Mouse (Mus musculus): ENCODE measurements around the gene Maea. TPM values are rescaled to one million over a fixed set of nuclear protein-coding genes. Genes with fewer than 3 reads are reported as not detected.

The Maea gene
- 116 and 118 TPM in 2 replicates for polyA plus RNA-seq (2015; fragmentation: Nextera tagmentation; extraction: Ambion mirVana)

DNA sequence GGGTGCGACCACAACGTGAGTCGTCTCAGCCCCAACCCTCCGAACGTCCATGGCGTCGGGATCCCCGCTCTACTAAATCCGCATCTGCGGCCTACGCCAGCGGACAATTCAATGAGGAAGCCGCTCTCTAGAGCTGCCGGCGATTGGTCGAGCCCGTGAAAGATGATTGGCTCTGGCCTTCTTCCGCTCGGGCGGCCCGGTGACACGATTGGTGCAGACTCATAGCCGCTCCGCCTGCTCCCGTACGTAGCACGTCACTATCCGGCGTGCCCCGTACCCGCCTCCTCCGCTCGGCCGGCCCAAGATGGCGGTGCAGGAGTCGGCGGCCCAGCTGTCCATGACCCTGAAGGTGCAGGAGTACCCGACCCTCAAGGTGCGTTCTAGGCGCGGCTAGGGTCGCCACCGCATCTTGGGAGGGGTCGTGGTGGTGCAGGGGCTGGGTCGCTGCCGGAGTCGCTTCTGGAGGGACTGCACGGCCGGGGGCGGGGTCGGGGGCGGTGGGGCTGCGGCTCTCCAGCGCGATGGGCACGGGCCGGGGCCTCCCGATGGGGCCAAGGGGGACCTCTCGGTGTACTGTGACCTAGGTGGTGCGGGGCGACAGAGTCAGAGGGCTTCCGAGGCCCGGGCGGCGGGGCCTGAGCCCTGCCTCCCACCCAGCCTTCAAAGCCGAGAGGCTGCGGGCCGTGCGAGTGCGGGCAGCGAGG lies at the start of gene Maea:
Gene Maea (plus strand): TSS at position 237 of the 704 bp plus-strand sequence.
- Histone ChIP-seq H3K9ac (peak within 1 kb of the TSS; percentile 95), H3K27me3 (no peaks in the 10 kb centered on the region), H3K9me3 (replicated peaks) (no peaks in the 10 kb centered on the region), H3K4me2 (replicated peaks) (peak within 1 kb of the TSS; percentile 67), H3K27ac (replicated peaks) (peak within 1 kb of the TSS; percentile 80), H3K4me1 (peaks cover 24% of the 10 kb centered on the region), H3K4me3 (replicated peaks) (peak within 1 kb of the TSS; percentile 100), H3K36me3 (peaks cover 13% of the 10 kb centered on the region; the same call in 1 of the 2 replicates)
- under 1% methylated on average over 71 of the region's 71 CpGs for WGBS
- peak; percentile 100 for ATAC-seq (ENCODE audit: insufficient number of reproducible peaks, low FRiP score, low TSS enrichment, low read depth)

DNA sequence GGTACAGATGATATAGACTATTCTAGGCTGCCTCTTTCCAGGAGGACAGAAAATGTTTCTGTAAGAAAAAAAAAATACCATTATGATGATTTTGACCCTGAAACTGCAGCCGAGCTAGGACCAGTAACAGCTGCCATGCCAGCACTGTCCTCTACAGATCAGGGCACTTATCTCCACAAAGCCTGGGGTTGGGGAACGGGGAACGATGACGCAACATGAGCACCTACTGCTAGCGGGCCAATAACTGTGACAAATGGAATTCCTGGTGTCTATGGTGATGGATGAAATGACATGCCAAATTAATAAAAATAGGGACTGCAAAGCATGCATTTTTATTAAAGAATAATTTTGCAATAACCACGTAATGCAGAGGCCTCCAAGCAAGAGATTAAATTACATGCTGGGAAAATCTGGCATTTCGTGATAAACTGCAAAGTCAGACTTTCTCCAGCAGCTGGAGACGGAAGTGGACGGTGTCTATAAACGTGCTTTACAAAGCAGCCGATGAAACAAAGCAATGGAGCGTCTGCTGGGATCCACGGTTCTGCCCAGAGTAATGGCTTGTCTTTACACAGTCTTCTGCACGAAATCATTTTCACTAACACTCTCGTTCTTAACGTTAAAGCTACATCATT lies 41.4 kb upstream of the Maea start:
- Histone ChIP-seq H3K27ac (replicated peaks) (no peak overlapping the region), H3K36me3 (no peaks in the 10 kb centered on the region), H3K4me2 (replicated peaks) (no peak overlapping the region), H3K27me3 (no peaks in the 10 kb centered on the region), H3K4me3 (replicated peaks) (no peak overlapping the region), H3K9me3 (replicated peaks) (no peaks in the 10 kb centered on the region), H3K9ac (no peak overlapping the region), H3K4me1 (no peaks in the 10 kb centered on the region)
- ATAC-seq (ENCODE audit: insufficient number of reproducible peaks, low FRiP score, low TSS enrichment, low read depth) = no peak
- WGBS = 40% methylated on average over 16 of the region's 16 CpGs

DNA sequence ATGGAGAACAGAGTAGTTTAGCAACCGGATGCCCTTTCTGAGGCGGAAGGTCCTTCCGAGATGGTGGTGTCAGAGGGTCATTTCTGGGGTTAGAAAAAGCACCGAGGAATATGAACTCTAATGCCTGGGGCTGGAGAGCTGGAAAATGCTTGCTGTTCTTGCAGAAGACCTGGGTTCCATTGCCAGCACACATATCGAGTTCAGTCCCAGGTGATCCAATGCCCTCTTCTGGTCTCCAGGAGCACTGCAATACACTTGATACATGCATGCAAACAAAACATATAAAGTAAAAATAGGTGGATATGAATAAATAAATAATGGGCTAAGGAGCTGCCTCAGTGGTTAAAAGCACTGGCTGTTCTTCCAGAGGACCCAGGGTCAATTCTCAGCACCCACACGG lies 38.1 kb upstream of the Maea start:
- WGBS = 62% methylated on average over 6 of the region's 6 CpGs
- no peak for ATAC-seq (ENCODE audit: insufficient number of reproducible peaks, low FRiP score, low TSS enrichment, low read depth)
- Histone ChIP-seq H3K9me3 (replicated peaks) (no peaks in the 10 kb centered on the region), H3K9ac (no peak overlapping the region), H3K4me3 (replicated peaks) (no peak overlapping the region), H3K4me2 (replicated peaks) (no peak overlapping the region), H3K27ac (replicated peaks) (no peak overlapping the region), H3K4me1 (no peaks in the 10 kb centered on the region), H3K27me3 (no peaks in the 10 kb centered on the region), H3K36me3 (no peaks in the 10 kb centered on the region)

DNA sequence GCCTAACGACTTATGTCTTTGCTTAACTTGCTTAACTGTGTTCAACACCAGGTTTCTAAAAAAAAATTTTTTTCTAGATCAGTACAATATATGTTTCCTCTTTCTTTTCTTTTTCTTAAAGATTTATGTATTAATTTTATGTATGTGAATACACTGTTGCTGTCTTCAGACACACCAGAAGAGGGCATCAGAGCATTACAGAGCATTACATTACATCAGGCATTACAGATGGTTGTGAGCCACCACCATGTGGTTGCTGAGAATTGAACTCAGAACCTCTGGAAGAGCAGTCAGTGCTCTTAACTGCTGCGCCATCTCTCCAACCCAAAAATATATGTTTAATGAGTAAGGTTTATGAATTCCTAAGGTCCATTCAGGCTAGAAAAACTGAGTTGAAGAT lies 33.5 kb upstream of the Maea start:
- ATAC-seq (ENCODE audit: insufficient number of reproducible peaks, low FRiP score, low TSS enrichment, low read depth) = no peak
- no peaks in the 10 kb centered on the region for H3K9me3 ChIP-seq (replicated peaks)
- H3K27ac ChIP-seq (replicated peaks) = no peak overlapping the region
- no peaks in the 10 kb centered on the region for H3K36me3 ChIP-seq
- no peaks in the 10 kb centered on the region for H3K27me3 ChIP-seq
- no peak overlapping the region for H3K4me3 ChIP-seq (replicated peaks)
- no peaks in the 10 kb centered on the region for H3K4me1 ChIP-seq
- no peak overlapping the region for H3K9ac ChIP-seq
- 87% methylated on average over 2 of the region's 2 CpGs for WGBS
- H3K4me2 ChIP-seq (replicated peaks) = no peak overlapping the region

DNA sequence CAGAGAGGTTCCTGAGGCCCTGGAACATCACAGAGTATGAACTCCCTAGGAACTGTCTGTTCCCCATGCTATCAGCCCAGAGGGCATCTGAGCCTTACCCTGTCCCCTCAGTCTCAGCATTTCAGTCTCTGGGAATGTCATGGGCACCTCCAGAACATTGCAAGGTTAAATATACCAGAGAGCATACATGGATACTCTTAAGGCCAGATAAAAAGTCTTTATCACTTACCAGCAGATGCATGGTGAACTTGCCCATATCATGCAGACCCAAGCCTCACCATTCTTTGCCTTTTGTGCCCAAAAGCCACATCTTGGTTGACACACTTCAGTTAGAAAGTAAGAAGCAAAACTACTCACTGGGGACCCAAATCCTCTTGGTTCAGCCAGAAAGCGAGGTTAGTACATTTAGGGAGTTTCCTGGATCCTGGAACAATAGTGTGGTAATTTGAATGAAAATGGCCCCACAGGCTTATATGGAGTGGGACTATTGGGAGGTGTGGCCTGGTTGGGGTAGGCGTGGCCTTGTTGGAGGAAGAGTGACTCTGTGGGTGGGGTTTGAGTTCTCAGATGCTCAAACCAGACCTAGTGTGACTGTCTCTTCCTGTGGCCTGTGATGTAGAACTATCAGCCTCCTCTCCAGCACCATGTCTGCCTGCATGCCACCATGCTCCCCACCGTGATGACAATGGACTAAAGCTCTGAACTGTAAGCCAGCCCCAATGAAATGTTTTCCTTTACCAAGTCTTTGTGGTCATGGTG lies 24.4 kb upstream of the Maea start:
- H3K4me3 ChIP-seq (replicated peaks) = no peak overlapping the region
- no peak overlapping the region for H3K9ac ChIP-seq
- H3K27me3 ChIP-seq = no peaks in the 10 kb centered on the region
- no peaks in the 10 kb centered on the region for H3K9me3 ChIP-seq (replicated peaks)
- 63% methylated on average over 3 of the region's 3 CpGs for WGBS
- no peak overlapping the region for H3K4me2 ChIP-seq (replicated peaks)
- H3K4me1 ChIP-seq = no peaks in the 10 kb centered on the region
- no peak for ATAC-seq (ENCODE audit: insufficient number of reproducible peaks, low FRiP score, low TSS enrichment, low read depth)
- no peak overlapping the region for H3K27ac ChIP-seq (replicated peaks)
- no peaks in the 10 kb centered on the region for H3K36me3 ChIP-seq

DNA sequence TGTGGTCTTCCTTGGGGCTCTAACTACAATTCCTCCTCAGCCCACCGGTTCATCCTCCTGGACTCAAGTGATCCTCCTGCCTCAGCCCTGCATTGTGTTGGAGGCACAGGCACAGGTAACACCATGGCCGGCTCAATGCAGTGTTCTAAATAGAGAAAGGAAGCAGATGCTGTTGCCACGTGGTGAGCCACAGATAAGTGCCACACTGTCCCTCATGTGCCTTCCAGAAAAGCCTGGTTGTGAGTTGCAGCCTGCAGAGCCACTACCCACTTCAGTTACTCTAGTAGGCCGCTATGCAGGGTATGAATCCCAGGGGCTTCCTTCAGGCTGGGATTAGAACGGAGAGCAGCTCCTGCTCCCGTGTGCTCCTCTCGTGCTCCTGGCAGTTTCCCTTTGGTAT lies 23.1 kb upstream of the Maea start:
- no peak overlapping the region for H3K9ac ChIP-seq
- WGBS = 74% methylated on average over 7 of the region's 7 CpGs
- ATAC-seq (ENCODE audit: insufficient number of reproducible peaks, low FRiP score, low TSS enrichment, low read depth) = no peak
- no peak overlapping the region for H3K4me2 ChIP-seq (replicated peaks)
- no peaks in the 10 kb centered on the region for H3K9me3 ChIP-seq (replicated peaks)
- H3K4me1 ChIP-seq = no peaks in the 10 kb centered on the region
- no peak overlapping the region for H3K4me3 ChIP-seq (replicated peaks)
- H3K36me3 ChIP-seq = no peaks in the 10 kb centered on the region
- H3K27ac ChIP-seq (replicated peaks) = no peak overlapping the region
- no peaks in the 10 kb centered on the region for H3K27me3 ChIP-seq

DNA sequence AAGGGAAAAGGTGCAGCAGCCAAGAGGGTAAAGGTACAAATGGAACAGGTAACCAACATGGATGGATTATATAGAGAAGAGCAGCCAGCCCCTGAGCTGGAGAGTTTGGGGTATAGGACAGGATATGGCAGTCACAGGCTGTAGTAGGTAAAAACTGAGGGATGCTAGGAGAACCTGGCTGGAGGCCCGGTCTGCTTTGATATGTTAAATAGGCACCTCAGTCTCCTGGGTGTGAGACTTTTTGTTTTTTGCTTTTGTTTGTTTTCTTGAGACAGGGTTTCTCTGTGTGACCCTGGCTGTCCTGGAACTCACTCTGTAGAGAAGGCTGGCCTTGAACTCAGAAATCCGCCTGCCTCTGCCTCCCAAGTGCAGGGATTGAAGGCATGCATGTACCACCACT lies 10.8 kb upstream of the Maea start:
- H3K36me3 ChIP-seq = no peaks in the 10 kb centered on the region
- no peak overlapping the region for H3K27ac ChIP-seq (replicated peaks)
- no peaks in the 10 kb centered on the region for H3K27me3 ChIP-seq
- no peak overlapping the region for H3K9ac ChIP-seq
- H3K9me3 ChIP-seq (replicated peaks) = no peaks in the 10 kb centered on the region
- H3K4me1 ChIP-seq = no peaks in the 10 kb centered on the region
- no peak overlapping the region for H3K4me2 ChIP-seq (replicated peaks)
- WGBS = 66% methylated on average over 2 of the region's 2 CpGs
- no peak for ATAC-seq (ENCODE audit: insufficient number of reproducible peaks, low FRiP score, low TSS enrichment, low read depth)
- no peak overlapping the region for H3K4me3 ChIP-seq (replicated peaks)

DNA sequence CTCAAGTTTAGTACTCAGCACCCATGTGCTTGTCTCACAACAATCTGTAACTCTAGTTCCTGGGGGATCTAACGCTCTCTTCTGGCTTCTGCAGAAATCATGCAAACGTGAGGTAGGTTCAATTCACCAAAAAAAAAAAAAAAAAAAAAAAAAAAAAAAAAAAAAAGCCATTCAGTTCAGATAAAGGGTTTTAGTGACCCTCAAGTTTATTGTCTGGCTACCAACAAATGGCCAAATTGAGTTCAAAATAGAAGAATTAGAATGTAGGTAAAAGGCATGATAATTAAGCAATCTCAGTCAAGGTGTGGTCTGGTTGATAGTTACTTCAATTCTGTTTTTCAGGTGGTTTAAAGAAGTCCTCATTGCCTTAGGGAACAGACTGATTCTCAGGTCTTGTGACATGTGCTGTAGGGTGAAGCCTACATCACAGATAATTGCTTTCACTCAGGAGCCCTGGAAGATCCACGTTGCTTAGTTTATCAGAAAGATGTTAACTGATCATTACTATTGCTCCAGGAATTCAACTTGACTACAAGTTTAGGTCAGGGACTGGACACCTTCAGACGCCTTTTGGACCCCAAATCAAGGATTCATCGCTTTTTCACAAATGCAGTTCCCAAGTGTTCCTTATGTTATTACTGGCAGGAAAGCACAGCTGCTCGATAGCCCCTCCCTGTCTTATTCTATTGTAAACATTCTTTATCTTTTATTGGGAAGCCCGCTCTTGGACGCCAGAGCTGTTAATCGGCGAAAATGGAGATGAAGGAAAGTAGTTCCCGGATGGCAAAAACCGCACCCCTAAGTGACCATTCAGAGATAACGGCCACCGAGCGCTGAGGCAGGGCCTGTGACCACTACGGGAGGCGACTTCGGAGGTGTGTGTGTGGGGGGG lies 682 bp upstream of the Maea start:
- Histone ChIP-seq H3K4me1 (peaks cover 24% of the 10 kb centered on the region), H3K9me3 (replicated peaks) (no peaks in the 10 kb centered on the region), H3K9ac (peak overlapping the region; percentile 48), H3K4me2 (replicated peaks) (peak overlapping the region; percentile 67), H3K27ac (replicated peaks) (peak overlapping the region; percentile 80), H3K27me3 (no peaks in the 10 kb centered on the region), H3K36me3 (peaks cover 10% of the 10 kb centered on the region; the same call in 1 of the 2 replicates), H3K4me3 (replicated peaks) (peak overlapping the region; percentile 100)
- WGBS = 24% methylated on average over 18 of the region's 18 CpGs
- no peak for ATAC-seq (ENCODE audit: insufficient number of reproducible peaks, low FRiP score, low TSS enrichment, low read depth)

DNA sequence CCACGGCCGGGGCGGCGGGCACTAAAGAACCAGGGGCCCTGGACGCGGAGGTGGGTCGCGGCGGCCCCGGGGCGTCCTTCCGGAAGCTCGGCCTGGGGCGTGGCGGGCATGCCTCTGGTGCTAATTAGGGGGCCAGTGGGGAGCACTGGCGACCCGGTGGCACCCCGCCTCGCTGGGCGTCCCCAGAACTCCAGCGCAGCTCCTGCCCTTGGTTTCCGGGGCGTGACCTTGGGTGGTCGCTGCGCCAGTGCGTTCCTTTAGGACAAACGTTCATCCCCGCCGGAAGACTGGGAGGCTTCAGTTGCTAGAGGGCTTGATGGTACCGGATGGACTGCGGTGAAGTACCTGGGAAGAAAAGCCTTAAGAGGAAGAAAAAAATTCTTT lies 660 bp downstream of the Maea start:
- H3K9me3 ChIP-seq (replicated peaks) = no peaks in the 10 kb centered on the region
- H3K4me2 ChIP-seq (replicated peaks) = peak overlapping the region; percentile 67
- H3K27ac ChIP-seq (replicated peaks) = peak overlapping the region; percentile 74
- peak overlapping the region; percentile 100 for H3K4me3 ChIP-seq (replicated peaks)
- H3K4me1 ChIP-seq = peaks cover 24% of the 10 kb centered on the region
- WGBS = 0% methylated on average over 31 of the region's 31 CpGs
- H3K36me3 ChIP-seq = peaks cover 13% of the 10 kb centered on the region; the same call in 1 of the 2 replicates
- no peaks in the 10 kb centered on the region for H3K27me3 ChIP-seq
- peak overlapping the region; percentile 95 for H3K9ac ChIP-seq
- ATAC-seq (ENCODE audit: insufficient number of reproducible peaks, low FRiP score, low TSS enrichment, low read depth) = 0 out of 2 replicates have a peak, but pooled peaks have one; percentile 13

DNA sequence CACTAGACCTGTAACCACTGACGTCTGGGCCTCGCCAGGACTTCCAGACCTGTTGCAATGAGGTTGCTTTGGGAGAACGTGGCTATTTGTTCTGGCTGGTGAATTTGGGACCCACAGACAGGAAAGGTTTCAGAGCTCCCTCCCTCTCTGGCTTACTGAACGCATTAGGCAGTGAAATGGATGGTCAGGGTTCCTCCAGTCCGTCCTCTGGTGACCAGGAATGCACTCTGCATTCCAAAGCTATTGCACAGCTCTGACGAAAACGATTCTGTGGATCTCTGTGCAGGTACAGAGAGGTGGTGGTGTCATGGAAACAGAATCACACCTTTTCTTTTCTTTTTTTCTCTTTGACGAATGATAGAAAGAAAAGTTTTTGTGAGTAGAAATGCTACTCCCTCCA lies 1.9 kb downstream of the Maea start:
- peaks cover 24% of the 10 kb centered on the region for H3K4me1 ChIP-seq
- no peaks in the 10 kb centered on the region for H3K9me3 ChIP-seq (replicated peaks)
- no peaks in the 10 kb centered on the region for H3K27me3 ChIP-seq
- no peak overlapping the region for H3K4me3 ChIP-seq (replicated peaks)
- H3K9ac ChIP-seq = no peak overlapping the region
- H3K36me3 ChIP-seq = peaks cover 13% of the 10 kb centered on the region; the same call in 1 of the 2 replicates
- peak overlapping the region; percentile 13; the same call in 1 of the 2 replicates for H3K4me2 ChIP-seq (replicated peaks)
- WGBS = 72% methylated on average over 8 of the region's 8 CpGs
- ATAC-seq (ENCODE audit: insufficient number of reproducible peaks, low FRiP score, low TSS enrichment, low read depth) = no peak
- no peak overlapping the region for H3K27ac ChIP-seq (replicated peaks)

Measured in embryonic facial prominence, embryonic 15.5 days (tissue).